In genomic region chr5:67738133-67738532, GRCm38 (mm10) we compare ENCODE assay signal across 17 mouse cellular contexts.
A peak's percentile ranks its signal among the peaks of the same experiment; 100 is the strongest.
DNase-seq lines count a peak whose midpoint lies in the region; ATAC-seq and TF ChIP-seq lines count a peak whose summit lies in the region.
"Had no signal": no experiment of that assay in that cellular context is flagged by ENCODE, and none has a peak within 500 bp of the region (broad histone marks: within the 10 kb centered on the region; RNA-seq: fewer than 3 reads in every experiment).

No protein-coding gene starts in this region.

- no peak for ATAC-seq in kidney, postnatal 0 days (replicated peaks; ENCODE audit: low FRiP score, low read depth)
- ATAC-seq in midbrain, postnatal 0 days (ENCODE audit: low FRiP score) = no peak
- no peak for ATAC-seq in midbrain, embryonic 14.5 days (ENCODE audit: low FRiP score, low TSS enrichment)
- ATAC-seq: liver, embryonic 12.5 days had no signal

- intact Hi-C loops in left cerebral cortex, postnatal 4 days (cut with DNase I) = no loop called here

- no peak overlapping the region for H3K9ac ChIP-seq in kidney, postnatal 0 days (ENCODE audit: low read depth, low read length)
- no peak overlapping the region for H3K9ac ChIP-seq in midbrain, postnatal 0 days (replicated peaks; ENCODE audit: low read length, poor library complexity, severe bottlenecking)
- no peak overlapping the region for H3K9ac ChIP-seq in midbrain, embryonic 14.5 days (replicated peaks; ENCODE audit: low read length)
- H3K9ac ChIP-seq: hindbrain, embryonic 15.5 days; liver, embryonic 12.5 days; midbrain, embryonic 12.5 days had no signal

- no peaks in the 10 kb centered on the region for H3K36me3 ChIP-seq in kidney, postnatal 0 days (ENCODE audit: insufficient read depth, low read length)
- H3K36me3 ChIP-seq in midbrain, postnatal 0 days (ENCODE audit: insufficient read depth, low read length) = peaks cover 13% of the 10 kb centered on the region; the same call in 1 of the 2 replicates
- H3K36me3 ChIP-seq in midbrain, embryonic 14.5 days (ENCODE audit: control insufficient read depth, insufficient read depth, low read length) = peaks cover 8% of the 10 kb centered on the region

- H3K9me3 ChIP-seq in kidney, postnatal 0 days (replicated peaks; ENCODE audit: low read length) = 0 out of 2 replicates have a peak, but pooled peaks cover 5% of the 10 kb centered on the region
- H3K9me3 ChIP-seq in midbrain, postnatal 0 days (ENCODE audit: low read length) = no peaks in the 10 kb centered on the region
- no peaks in the 10 kb centered on the region for H3K9me3 ChIP-seq in midbrain, embryonic 14.5 days (ENCODE audit: control insufficient read depth, low read length)
- H3K9me3 ChIP-seq: hindbrain, embryonic 15.5 days; liver, embryonic 12.5 days had no signal

- no peaks in the 10 kb centered on the region for H3K4me1 ChIP-seq in kidney, postnatal 0 days (replicated peaks; ENCODE audit: insufficient read depth, low read length)
- H3K4me1 ChIP-seq in midbrain, postnatal 0 days (ENCODE audit: insufficient read depth, low read length) = no peaks in the 10 kb centered on the region
- H3K4me1 ChIP-seq in midbrain, embryonic 14.5 days (ENCODE audit: control insufficient read depth, insufficient read depth, low read length) = no peaks in the 10 kb centered on the region
- H3K4me1 ChIP-seq: hindbrain, embryonic 15.5 days; liver, embryonic 12.5 days; midbrain, embryonic 12.5 days had no signal

- WGBS in kidney, postnatal 0 days = 67% methylated on average over 10 of the region's 10 CpGs
- WGBS in midbrain, postnatal 0 days = 94% methylated on average over 10 of the region's 10 CpGs
- 95% methylated on average over 10 of the region's 10 CpGs for WGBS in midbrain, embryonic 14.5 days

- H3K4me3 ChIP-seq in kidney, postnatal 0 days (replicated peaks; ENCODE audit: low read depth, low read length) = no peak overlapping the region
- H3K4me3 ChIP-seq in midbrain, postnatal 0 days (ENCODE audit: low read depth, low read length) = no peak overlapping the region
- no peak overlapping the region for H3K4me3 ChIP-seq in midbrain, embryonic 14.5 days (replicated peaks; ENCODE audit: low read depth, low read length)
- H3K4me3 ChIP-seq: gastrocnemius, adult 2 months; hindbrain, embryonic 15.5 days; liver, embryonic 12.5 days; midbrain, embryonic 12.5 days had no signal

- peak; percentile 38; the same call in 1 of the 2 replicates for TF ChIP-seq CTCF in kidney, postnatal 0 days (IDR thresholded peaks at IDR 0.05; ENCODE audit: low read depth)
- peak; percentile 46 for TF ChIP-seq CTCF in midbrain, postnatal 0 days (IDR thresholded peaks at IDR 0.05)

- H3K27ac ChIP-seq in kidney, postnatal 0 days = no peak overlapping the region
- no peak overlapping the region for H3K27ac ChIP-seq in midbrain, postnatal 0 days (ENCODE audit: low read depth, low read length)
- no peak overlapping the region for H3K27ac ChIP-seq in midbrain, embryonic 14.5 days (replicated peaks; ENCODE audit: low read depth, low read length)
- H3K27ac ChIP-seq: gastrocnemius, adult 2 months; hindbrain, embryonic 15.5 days; liver, embryonic 12.5 days; midbrain, embryonic 12.5 days had no signal

- no peaks in the 10 kb centered on the region for H3K27me3 ChIP-seq in kidney, postnatal 0 days (ENCODE audit: insufficient read depth, low read length)
- H3K27me3 ChIP-seq in midbrain, postnatal 0 days (ENCODE audit: insufficient read depth, low read length) = no peaks in the 10 kb centered on the region
- no peaks in the 10 kb centered on the region for H3K27me3 ChIP-seq in midbrain, embryonic 14.5 days (ENCODE audit: control insufficient read depth, insufficient read depth, low read length)
- H3K27me3 ChIP-seq: hindbrain, embryonic 15.5 days; liver, embryonic 12.5 days; midbrain, embryonic 12.5 days had no signal

- no peak overlapping the region for H3K4me2 ChIP-seq in kidney, postnatal 0 days (ENCODE audit: low read length)
- H3K4me2 ChIP-seq in midbrain, postnatal 0 days (ENCODE audit: low read depth, low read length, poor library complexity, severe bottlenecking) = no peak overlapping the region
- H3K4me2 ChIP-seq in midbrain, embryonic 14.5 days (ENCODE audit: low read length) = no peak overlapping the region
- H3K4me2 ChIP-seq: hindbrain, embryonic 15.5 days; liver, embryonic 12.5 days; midbrain, embryonic 12.5 days had no signal

- peak; percentile 63 for DNase-seq in kidney, postnatal 0 days (ENCODE audit: low spot score)
- DNase-seq in kidney, adult 9 months = no peak
- no peak for DNase-seq in midbrain, postnatal 0 days (ENCODE audit: low spot score)
- DNase-seq in midbrain, embryonic 14.5 days = no peak
- peak; percentile 53 for DNase-seq in hindlimb bud, embryonic 11.5 days (ENCODE audit: extremely low spot score, low read depth, low spot score)
- no peak for DNase-seq in left cerebral cortex, postnatal 4 days
- DNase-seq in spleen, postnatal 4 days (ENCODE audit: low spot score in 2 of 2) = no peak
- DNase-seq: adrenal gland, adult 2 months; cerebellum, adult 11 months; cerebellum, postnatal 10 days; gastrocnemius, adult 2 months; heart, postnatal 4 days; kidney, adult 18-20 months; kidney, postnatal 25 days had no signal

Comparison
In these comparisons a context has a peak if more than half of its experiments do, and no peak if none do; other contexts are left out.
1. DNase-seq: peak in kidney, postnatal 0 days (single experiment) and hindlimb bud, embryonic 11.5 days (single experiment); none in kidney, adult 9 months (single experiment), midbrain, postnatal 0 days (single experiment), midbrain, embryonic 14.5 days (single experiment), left cerebral cortex, postnatal 4 days (single experiment) and spleen, postnatal 4 days (0 of 2).